In the genomic region with DNA sequence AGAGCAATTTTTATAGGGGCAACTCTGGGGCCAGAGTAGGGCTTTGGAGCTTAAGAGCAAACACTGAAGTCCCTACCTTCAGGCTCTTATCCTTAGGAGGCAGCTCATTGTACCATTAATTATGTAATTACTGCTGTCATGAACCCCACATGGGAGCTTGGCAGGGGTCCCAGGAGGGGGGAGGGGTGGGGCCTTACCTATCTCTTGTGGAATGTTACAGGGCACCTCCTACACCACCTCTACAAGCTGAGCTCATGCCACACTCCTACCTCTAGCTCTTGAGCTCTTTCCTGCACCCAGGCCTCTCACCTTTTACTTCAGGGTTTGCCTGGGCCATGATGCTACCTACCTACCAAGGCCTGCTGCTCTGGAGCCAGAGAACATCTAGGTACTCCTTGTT, we compare ENCODE assay signal across 9 mouse cellular contexts. TPM values are rescaled to one million over a fixed set of nuclear protein-coding genes. Genes with fewer than 3 reads are reported as not detected.
DNase-seq lines count a peak whose midpoint lies in the region; ATAC-seq and TF ChIP-seq lines count a peak whose summit lies in the region.
"Had no signal": no experiment of that assay in that cellular context is flagged by ENCODE, and none has a peak within 500 bp of the region (broad histone marks: within the 10 kb centered on the region; RNA-seq: fewer than 3 reads in every experiment).

No protein-coding gene starts in this region.

- no peak for TF ChIP-seq EP300 in stomach, postnatal 0 days (optimal IDR thresholded peaks at IDR 0.05)

- H3K4me1 ChIP-seq in neural tube, embryonic 12.5 days, result peaks cover 91% of the 10 kb centered on the region
- peaks cover 75% of the 10 kb centered on the region for H3K4me1 ChIP-seq in heart, embryonic 16.5 days (ENCODE audit: control insufficient read depth, insufficient read depth, low read length)
- H3K4me1 ChIP-seq in limb, embryonic 12.5 days (replicated peaks), result peaks cover 93% of the 10 kb centered on the region
- H3K4me1 ChIP-seq in stomach, postnatal 0 days (replicated peaks; ENCODE audit: control insufficient read depth, insufficient read depth), result peaks cover 29% of the 10 kb centered on the region

- no peaks in the 10 kb centered on the region for H3K27me3 ChIP-seq in neural tube, embryonic 12.5 days (replicated peaks)
- no peaks in the 10 kb centered on the region for H3K27me3 ChIP-seq in heart, embryonic 16.5 days (ENCODE audit: control insufficient read depth, insufficient read depth, low read length)
- no peaks in the 10 kb centered on the region for H3K27me3 ChIP-seq in limb, embryonic 12.5 days
- H3K27me3 ChIP-seq in stomach, postnatal 0 days (ENCODE audit: control insufficient read depth, insufficient read depth, low read length), result no peaks in the 10 kb centered on the region

- no peaks in the 10 kb centered on the region; the same call in 1 of the 2 replicates for H3K36me3 ChIP-seq in neural tube, embryonic 12.5 days
- H3K36me3 ChIP-seq in heart, embryonic 16.5 days (ENCODE audit: control insufficient read depth, insufficient read depth), result no peaks in the 10 kb centered on the region
- H3K36me3 ChIP-seq in limb, embryonic 12.5 days, result peaks cover 21% of the 10 kb centered on the region; the same call in 1 of the 2 replicates
- peaks cover 2% of the 10 kb centered on the region; the same call in 1 of the 2 replicates for H3K36me3 ChIP-seq in stomach, postnatal 0 days (ENCODE audit: control insufficient read depth, insufficient read depth, low read length)

- DNase-seq in neural tube, embryonic 10.5 days (ENCODE audit: extremely low spot score, low spot score), result no peak
- DNase-seq in stomach, postnatal 0 days (ENCODE audit: low spot score), result peak; percentile 84
- DNase-seq in left cerebral cortex, adult 18-20 months (ENCODE audit: low spot score in 2 of 2), result no peak
- DNase-seq in layer of hippocampus, adult 9-11 months, result no peak
- no peak for DNase-seq in adrenal gland, postnatal 25 days

- no peak overlapping the region for H3K9ac ChIP-seq in neural tube, embryonic 12.5 days
- H3K9ac ChIP-seq in heart, embryonic 16.5 days (ENCODE audit: low read length), result no peak overlapping the region
- H3K9ac ChIP-seq in limb, embryonic 12.5 days (replicated peaks), result no peak overlapping the region
- H3K9ac ChIP-seq in stomach, postnatal 0 days (ENCODE audit: low read length), result no peak overlapping the region

- no peak overlapping the region for H3K27ac ChIP-seq in neural tube, embryonic 12.5 days
- peak overlapping the region; percentile 33 for H3K27ac ChIP-seq in heart, embryonic 16.5 days (ENCODE audit: low read length)
- 0 out of 2 replicates have a peak overlapping the region, but pooled peaks have one; percentile 90 for H3K27ac ChIP-seq in limb, embryonic 12.5 days
- H3K27ac ChIP-seq in stomach, postnatal 0 days (replicated peaks), result peak overlapping the region; percentile 56
- H3K27ac ChIP-seq: macrophage had no signal

- peak overlapping the region; percentile 91 for H3K4me2 ChIP-seq in neural tube, embryonic 12.5 days (replicated peaks)
- H3K4me2 ChIP-seq in heart, embryonic 16.5 days (ENCODE audit: low read depth, low read length), result no peak overlapping the region
- H3K4me2 ChIP-seq in limb, embryonic 12.5 days, result peak overlapping the region; percentile 100
- H3K4me2 ChIP-seq in stomach, postnatal 0 days (replicated peaks; ENCODE audit: low read depth), result no peak overlapping the region

- TF ChIP-seq CTCF in stomach, postnatal 0 days (IDR thresholded peaks at IDR 0.05; ENCODE audit: low read depth), result no peak

- no peak for ATAC-seq in neural tube, embryonic 12.5 days (ENCODE audit: low FRiP score, low read depth)
- no peak for ATAC-seq in heart, embryonic 16.5 days (replicated peaks; ENCODE audit: extremely low read depth, insufficient read depth, low FRiP score)
- ATAC-seq in limb, embryonic 12.5 days (ENCODE audit: insufficient number of reproducible peaks, insufficient read depth, low FRiP score, low TSS enrichment, low read depth), result no peak
- ATAC-seq in stomach, postnatal 0 days (ENCODE audit: low FRiP score, low TSS enrichment), result peak; percentile 40

- H3K9me3 ChIP-seq in neural tube, embryonic 12.5 days, result no peaks in the 10 kb centered on the region
- no peaks in the 10 kb centered on the region for H3K9me3 ChIP-seq in heart, embryonic 16.5 days (replicated peaks; ENCODE audit: control insufficient read depth, low read length)
- H3K9me3 ChIP-seq in limb, embryonic 12.5 days, result no peaks in the 10 kb centered on the region
- no peaks in the 10 kb centered on the region for H3K9me3 ChIP-seq in stomach, postnatal 0 days (ENCODE audit: control insufficient read depth, low read length)

- H3K4me3 ChIP-seq in neural tube, embryonic 12.5 days, result no peak overlapping the region
- no peak overlapping the region for H3K4me3 ChIP-seq in heart, embryonic 16.5 days (ENCODE audit: low read length)
- H3K4me3 ChIP-seq in limb, embryonic 12.5 days (replicated peaks), result no peak overlapping the region
- no peak overlapping the region for H3K4me3 ChIP-seq in stomach, postnatal 0 days (ENCODE audit: low read depth, low read length)

RNA-seq across cellular contexts. Expression of a gene that starts 43.9 kb away (rescaled TPM):
- polyA plus RNA-seq in neural tube, embryonic 12.5 days (2016; fragmentation: Nextera tagmentation; extraction: Ambion mirVana), result 50.0 and 50.9 TPM in 2 replicates
- 36.1 and 47.0 TPM in 2 replicates for polyA plus RNA-seq in heart, embryonic 16.5 days (2015; fragmentation: Nextera tagmentation; extraction: Ambion mirVana)
- polyA plus RNA-seq in limb, embryonic 12.5 days (2016; fragmentation: Nextera tagmentation; extraction: Ambion mirVana), result 54.1 and 61.2 TPM in 2 replicates
- 44.7 and 47.9 TPM in 2 replicates for polyA plus RNA-seq in stomach, postnatal 0 days (2015; fragmentation: Nextera tagmentation; extraction: Ambion mirVana)
- 10 to 100 TPM; 66.2 to 68.2 TPM for total RNA-seq in left cerebral cortex, adult 18-20 months (2021)
- total RNA-seq in adrenal gland, postnatal 25 days (2021), result 125 and 160 TPM in 2 replicates

Comparison
In these comparisons a context has a peak if more than half of its experiments do, and no peak if none do; other contexts are left out.
1. H3K4me2 ChIP-seq: peak in neural tube, embryonic 12.5 days (single experiment) and limb, embryonic 12.5 days (single experiment); none in heart, embryonic 16.5 days (single experiment) and stomach, postnatal 0 days (single experiment).